Mouse (Mus musculus): ENCODE measurements around the gene Gm10300. TPM values are rescaled to one million over a fixed set of nuclear protein-coding genes. Genes with fewer than 3 reads are reported as not detected.

The Gm10300 gene
- 0.28 and 0.60 TPM in 2 replicates for polyA plus RNA-seq (2012)

DNA sequence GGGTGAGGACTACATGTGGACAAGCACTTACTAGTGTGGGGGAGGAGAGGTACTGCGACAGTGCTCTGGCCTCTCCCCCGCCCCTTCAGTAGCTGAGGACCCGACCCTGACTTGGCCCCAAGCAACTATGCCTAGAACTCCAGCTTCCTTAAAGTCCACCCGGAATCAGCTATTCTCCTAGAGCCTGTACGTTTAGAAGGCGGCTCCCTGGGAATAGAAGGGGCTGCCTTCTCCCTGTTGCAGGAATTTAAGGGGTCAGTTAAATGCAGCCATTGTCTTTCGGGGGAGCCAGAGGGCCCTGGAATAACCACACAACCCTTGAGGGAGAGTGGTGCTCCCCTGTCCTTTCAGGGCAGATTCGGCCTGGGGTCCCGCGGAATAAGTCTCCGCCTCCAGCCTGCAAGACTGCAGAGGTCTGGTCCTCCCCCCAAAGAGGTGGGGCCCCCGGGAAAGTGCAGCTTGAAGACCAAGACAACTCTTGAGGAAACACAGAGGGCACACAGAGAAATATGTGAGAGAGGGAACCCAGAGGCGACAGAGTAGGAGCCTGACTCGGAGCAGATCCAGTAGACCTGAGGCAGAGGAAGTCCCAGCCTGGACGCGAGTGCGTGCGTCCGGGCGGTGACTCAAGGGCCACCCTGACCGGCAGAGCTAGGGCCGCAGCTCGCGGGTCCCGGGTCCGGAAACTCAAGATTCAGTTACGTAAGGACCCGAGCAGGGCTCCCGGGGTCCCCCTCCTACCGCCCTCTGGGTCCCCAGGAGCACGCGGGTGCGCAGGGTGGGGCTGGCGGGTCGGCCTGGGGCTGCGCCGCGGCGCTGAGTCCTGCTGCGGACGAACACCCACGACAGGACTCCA, at the start of gene Gm10300:
Gene Gm10300, plus strand, starts transcription at position 621 of the 856 bp plus-strand sequence.

DNA sequence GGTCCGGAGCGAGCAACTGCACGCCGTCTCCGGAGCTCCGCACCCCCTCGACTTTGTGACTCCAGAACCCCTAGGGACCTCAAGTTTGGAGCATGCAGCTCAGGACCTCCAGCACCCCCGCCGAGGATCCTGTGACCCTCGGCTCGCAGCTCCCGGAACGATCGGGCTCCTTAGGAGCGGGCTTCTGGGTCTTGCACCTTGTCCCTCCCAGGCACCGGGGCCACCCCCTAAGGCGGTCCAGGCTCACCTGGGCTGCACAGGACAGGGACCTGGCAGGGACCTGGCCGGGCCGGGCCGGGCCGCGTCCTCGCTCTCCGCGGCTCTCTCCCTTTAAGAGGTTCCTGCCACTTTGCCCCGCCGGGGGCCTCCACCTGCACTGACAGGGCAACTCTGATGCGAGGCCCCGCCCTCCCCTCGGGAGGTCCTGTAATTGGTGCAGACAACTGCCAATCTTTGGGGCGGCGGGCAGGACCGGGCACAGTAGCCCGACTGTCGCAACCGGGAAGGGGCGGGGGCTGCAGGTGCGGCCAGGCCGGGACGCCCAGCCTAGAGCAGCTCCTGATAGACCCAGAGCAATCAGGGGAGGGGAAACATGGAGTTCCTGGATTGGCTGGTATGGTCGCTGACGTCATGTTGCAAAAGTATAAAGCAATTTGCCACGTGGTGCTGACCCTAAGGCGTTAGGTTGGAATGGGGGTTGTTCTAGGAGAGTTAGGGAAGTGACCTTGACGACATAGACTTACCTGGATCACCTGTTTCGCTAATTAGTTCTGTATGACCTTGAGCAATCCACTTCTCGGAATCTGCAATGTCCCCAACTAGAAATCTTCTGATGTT, 654 bp downstream of the Gm10300 start, which contains the start of gene Epb41:
Gene Epb41, minus strand, starts transcription at position 389 of the 837 bp plus-strand sequence.

Other genes with a start within 250 kb of the Gm10300 start
- gene Ptpru, start 236.4 kb upstream of the Gm10300 start, polyA plus RNA-seq (2012), result 6.6 and 8.1 TPM in 2 replicates
- 23.3 and 24.1 TPM in 2 replicates for gene Mecr, start 231.2 kb upstream of the Gm10300 start, polyA plus RNA-seq (2012)
- 166 and 223 TPM in 2 replicates for gene Srsf4, start 201.1 kb upstream of the Gm10300 start, polyA plus RNA-seq (2012)
- 1.6 and 2.8 TPM in 2 replicates for gene Tmem200b, start 152.9 kb upstream of the Gm10300 start, polyA plus RNA-seq (2012)
- 36.6 and 47.6 TPM in 2 replicates for gene Epb41, start 624 bp downstream of the Gm10300 start, polyA plus RNA-seq (2012)
- gene Oprd1, start 69.8 kb downstream of the Gm10300 start, polyA plus RNA-seq (2012), result not detected in 2 replicates
- 53.1 and 53.9 TPM in 2 replicates for gene Ythdf2, start 137.6 kb downstream of the Gm10300 start, polyA plus RNA-seq (2012)
- gene Gmeb1, start 186.9 kb downstream of the Gm10300 start, polyA plus RNA-seq (2012), result 15.6 and 16.0 TPM in 2 replicates
- gene Taf12, start 199.7 kb downstream of the Gm10300 start, polyA plus RNA-seq (2012), result 14.5 and 15.9 TPM in 2 replicates
- 0.21 and 0.25 TPM in 2 replicates for gene Rab42, start 228.7 kb downstream of the Gm10300 start, polyA plus RNA-seq (2012)

Measured in megakaryocyte-erythroid progenitor cell, adult 5 weeks (primary cell).